Mouse (Mus musculus): ENCODE measurements around the gene Wnk3.
"Not testable (repeated sequence)": the region's sequence is repeated elsewhere in the genome, so short reads cannot be mapped to it uniquely, and the experiment has no call there.

The Wnk3 gene

GRCm38 (mm10) chrX:151197778-151198177 is at the start of gene Wnk3:
Gene Wnk3, plus strand, starts transcription at chrX:151198078.
- no peak for DNase-seq (ENCODE audit: low read depth, low spot score)

- no peak for DNase-seq (ENCODE audit: low read depth, low spot score)
These were observed 39.5 kb upstream of the Wnk3 start for GRCm38 (mm10) chrX:151158414-151158813.

GRCm38 (mm10) chrX:151168438-151169131 is 29.3 kb upstream of the Wnk3 start:
- DNase-seq (ENCODE audit: low read depth, low spot score), result peak; percentile 57

GRCm38 (mm10) chrX:151169261-151169961 is 28.5 kb upstream of the Wnk3 start:
- peak; percentile 45 for DNase-seq (ENCODE audit: low read depth, low spot score)

GRCm38 (mm10) chrX:151173134-151173533 is 24.7 kb upstream of the Wnk3 start:
- not testable (repeated sequence) for DNase-seq (ENCODE audit: low read depth, low spot score)

- no peak for DNase-seq (ENCODE audit: low read depth, low spot score)
These were observed 100.5 kb downstream of the Wnk3 start for GRCm38 (mm10) chrX:151298329-151298728.

- no peak for DNase-seq (ENCODE audit: low read depth, low spot score)
These were observed 115.9 kb downstream of the Wnk3 start for GRCm38 (mm10) chrX:151313732-151314131.

- no peak for DNase-seq (ENCODE audit: low read depth, low spot score)
These were observed 135.7 kb downstream of the Wnk3 start for GRCm38 (mm10) chrX:151333615-151334014.

GRCm38 (mm10) chrX:151337804-151338203 is 139.9 kb downstream of the Wnk3 start:
- no peak for DNase-seq (ENCODE audit: low read depth, low spot score)

GRCm38 (mm10) chrX:151343761-151344500 is 146.1 kb downstream of the Wnk3 start, which contains the start of gene Fam120c:
Gene Fam120c, plus strand, starts transcription at chrX:151344175.
- DNase-seq (ENCODE audit: low read depth, low spot score), result peak; percentile 70

GRCm38 (mm10) chrX:151344501-151344984 is 146.7 kb downstream of the Wnk3 start:
- DNase-seq (ENCODE audit: low read depth, low spot score), result no peak

- DNase-seq (ENCODE audit: low read depth, low spot score), result no peak
These were observed 147.7 kb downstream of the Wnk3 start for GRCm38 (mm10) chrX:151345333-151346125.

- DNase-seq (ENCODE audit: low read depth, low spot score), result no peak
These were observed 149.4 kb downstream of the Wnk3 start for GRCm38 (mm10) chrX:151347278-151347677.

- DNase-seq (ENCODE audit: low read depth, low spot score), result no peak
These were observed 151.4 kb downstream of the Wnk3 start for GRCm38 (mm10) chrX:151349322-151349721.
